Mouse (Mus musculus): ENCODE results near the gene Kmt2c. TPM values are rescaled to one million over a fixed set of nuclear protein-coding genes. Genes with fewer than 3 reads are reported as not detected.

Gene Kmt2c
- total and polyA plus RNA-seq, 3 experiments, result 6.7 to 14.6 (median 12.7) TPM

DNA sequence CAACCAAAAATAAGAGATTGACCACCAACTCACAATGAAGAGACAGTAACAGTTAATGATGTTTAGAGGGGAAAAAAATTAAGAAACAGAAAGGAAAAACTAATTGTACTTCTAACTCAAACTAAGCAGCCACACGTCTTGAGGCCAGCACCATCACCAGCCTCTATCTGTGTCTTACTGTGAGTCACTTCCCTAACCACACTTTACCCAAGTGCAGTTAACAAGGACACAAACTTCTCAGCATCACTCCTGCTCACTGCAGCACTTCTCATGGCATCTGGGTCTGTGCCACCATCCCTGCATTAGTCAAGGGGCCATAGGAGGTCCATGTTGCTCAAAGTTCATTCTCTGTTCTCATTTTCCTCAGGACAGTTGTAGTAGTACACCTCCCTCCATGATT lies 131.5 kb downstream of the Kmt2c start:
- in situ Hi-C loops (cut with MboI; ENCODE audit: low pct_ligation_motif_present, low pct_unique_long_range_greater_than_20kb, low sequenced_read_pairs), result no loop called here

DNA sequence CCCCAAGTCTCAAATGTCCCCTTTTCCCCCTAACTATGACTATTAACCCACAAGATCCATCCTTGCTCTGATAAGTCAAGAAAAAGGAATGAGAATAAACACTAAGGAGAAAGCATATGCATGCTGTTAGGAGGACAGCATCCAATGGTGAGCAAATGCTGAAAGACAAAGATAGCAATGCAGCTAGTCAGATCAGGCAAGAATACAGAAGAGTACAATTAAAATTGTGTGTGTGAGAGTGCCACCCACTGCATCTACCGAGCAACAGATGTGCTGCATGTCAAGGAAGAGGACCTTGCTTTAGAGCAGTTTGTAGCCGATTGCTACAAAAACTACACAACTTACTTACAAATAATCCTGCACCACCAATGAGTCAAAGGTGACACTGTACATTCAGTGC lies 145.1 kb downstream of the Kmt2c start:
- TF ChIP-seq POLR2A (IDR thresholded peaks at IDR 0.05; ENCODE audit: low read depth, low read length) (no peak), MAFK (IDR thresholded peaks at IDR 0.05; ENCODE audit: insufficient replicate concordance, low read length) (no peak), RAD21 (IDR thresholded peaks at IDR 0.05; ENCODE audit: low read depth, low read length) (no peak), HCFC1 (IDR thresholded peaks at IDR 0.05; ENCODE audit: low read depth, low read length) (no peak), SMC3 (IDR thresholded peaks at IDR 0.05; ENCODE audit: low read depth, low read length) (no peak), JUND (conservative IDR thresholded peaks at IDR 0.05; ENCODE audit: low read depth, low read length) (no peak), BHLHE40 (IDR thresholded peaks at IDR 0.05; ENCODE audit: low read depth, low read length) (no peak), MAZ (IDR thresholded peaks at IDR 0.05; ENCODE audit: low read depth, low read length) (no peak), ETS1 (conservative IDR thresholded peaks at IDR 0.05; ENCODE audit: low read depth, low read length) (no peak), NRF1 (IDR thresholded peaks at IDR 0.05; ENCODE audit: low read depth, low read length) (no peak), JUN (IDR thresholded peaks at IDR 0.05; ENCODE audit: insufficient read depth, low read depth, low read length) (no peak), ZNF384 (IDR thresholded peaks at IDR 0.05; ENCODE audit: low read depth, low read length) (no peak), ZKSCAN1 (IDR thresholded peaks at IDR 0.05; ENCODE audit: borderline replicate concordance, low read depth, low read length) (no peak)
- Histone ChIP-seq H3K27ac (ENCODE audit: insufficient read depth, low read depth) (no peak overlapping the region), H3K9me3 (replicated peaks; ENCODE audit: low read length) (no peaks in the 10 kb centered on the region), H3K4me2 (ENCODE audit: insufficient read depth, low read depth, poor library complexity, severe bottlenecking) (no peak overlapping the region), H3K9ac (ENCODE audit: insufficient read depth, low read depth) (no peak overlapping the region), H3K79me2 (replicated peaks; ENCODE audit: control insufficient read depth, extremely low read depth, insufficient read depth, poor library complexity, severe bottlenecking) (no peaks in the 10 kb centered on the region), H3K36me3 (replicated peaks in 1 of 2; ENCODE audit: control insufficient read depth in 1 of 2, insufficient read depth in 1 of 2, low read length in 1 of 2) (peaks cover 7 to 30% of the 10 kb centered on the region in 2 experiments), H3K4me3 (replicated peaks in 1 of 3; ENCODE audit: low read depth in 2 of 3, low read length in 2 of 3, poor library complexity in 1 of 3) (no peak overlapping the region), H3K27me3 (replicated peaks) (no peaks in the 10 kb centered on the region), H3K4me1 (ENCODE audit: control insufficient read depth in 1 of 2, insufficient read depth in 2 of 2) (peaks cover 0 to 4% of the 10 kb centered on the region in 2 experiments; a peak in 1 of 4 replicates)
- in situ Hi-C loops (cut with MboI; ENCODE audit: low pct_ligation_motif_present, low pct_unique_long_range_greater_than_20kb, low sequenced_read_pairs) (no loop called here), dilution Hi-C loops (cut with MboI; ENCODE audit: extremely low pct_ligation_motif_present, extremely low pct_unique_long_range_greater_than_20kb, low sequenced_read_pairs) (no loop called here)
- no peak for DNase-seq (ENCODE audit: extremely low read depth)

More for the DNA sequence above, 131.5 kb downstream of the Kmt2c start:
- no peak overlapping the region for H3K4me2 ChIP-seq (ENCODE audit: insufficient read depth, low read depth, poor library complexity, severe bottlenecking)
- no peak overlapping the region for H3K27ac ChIP-seq (ENCODE audit: insufficient read depth, low read depth)
- H3K27me3 ChIP-seq (replicated peaks), result no peaks in the 10 kb centered on the region
- dilution Hi-C loops (cut with MboI; ENCODE audit: extremely low pct_ligation_motif_present, extremely low pct_unique_long_range_greater_than_20kb, low sequenced_read_pairs), result no loop called here
- no peaks in the 10 kb centered on the region for H3K79me2 ChIP-seq (replicated peaks; ENCODE audit: control insufficient read depth, extremely low read depth, insufficient read depth, poor library complexity, severe bottlenecking)
- H3K4me3 ChIP-seq (replicated peaks in 1 of 3; ENCODE audit: low read depth in 2 of 3, low read length in 2 of 3, poor library complexity in 1 of 3), result no peak overlapping the region
- no peak overlapping the region for H3K9ac ChIP-seq (ENCODE audit: insufficient read depth, low read depth)
- no peak for DNase-seq (ENCODE audit: extremely low read depth)
- no peaks in the 10 kb centered on the region for H3K9me3 ChIP-seq (replicated peaks; ENCODE audit: low read length)
- H3K4me1 ChIP-seq (ENCODE audit: control insufficient read depth in 1 of 2, insufficient read depth in 2 of 2), result peaks cover 0 to 5% of the 10 kb centered on the region in 2 experiments; a peak in 1 of 4 replicates
- H3K36me3 ChIP-seq (replicated peaks in 1 of 2; ENCODE audit: control insufficient read depth in 1 of 2, insufficient read depth in 1 of 2, low read length in 1 of 2), result peaks cover 0 to 7% of the 10 kb centered on the region in 2 experiments
- no peak for TF ChIP-seq ZKSCAN1 (IDR thresholded peaks at IDR 0.05; ENCODE audit: borderline replicate concordance, low read depth, low read length)
- no peak for TF ChIP-seq MEF2A (IDR thresholded peaks at IDR 0.05; ENCODE audit: borderline replicate concordance, low read depth, low read length)
- TF ChIP-seq MYC (IDR thresholded peaks at IDR 0.05; ENCODE audit: low read depth, low read length), result no peak
- no peak for TF ChIP-seq ZNF384 (IDR thresholded peaks at IDR 0.05; ENCODE audit: low read depth, low read length)
- no peak for TF ChIP-seq POLR2A (IDR thresholded peaks at IDR 0.05; ENCODE audit: low read depth, low read length)
- TF ChIP-seq IRF4 (IDR thresholded peaks at IDR 0.05; ENCODE audit: low read depth, low read length), result no peak
- TF ChIP-seq UBTF (IDR thresholded peaks at IDR 0.05; ENCODE audit: low read depth, low read length), result no peak
- TF ChIP-seq RCOR1 (conservative IDR thresholded peaks at IDR 0.05; ENCODE audit: low read depth, low read length), result no peak
- TF ChIP-seq MXI1 (IDR thresholded peaks at IDR 0.05; ENCODE audit: low read depth, low read length), result no peak
- no peak for TF ChIP-seq TCF12 (IDR thresholded peaks at IDR 0.05; ENCODE audit: low read depth, low read length)
- no peak for TF ChIP-seq KAT2A (IDR thresholded peaks at IDR 0.05; ENCODE audit: insufficient replicate concordance, low read length)
- TF ChIP-seq NELFE (IDR thresholded peaks at IDR 0.05; ENCODE audit: low read depth, low read length), result no peak
